Comparison of ENCODE assay signal across 10 mouse cellular contexts in genomic region chr11:50381311-50381710, GRCm38 (mm10). TPM values are rescaled to one million over a fixed set of nuclear protein-coding genes. Genes with fewer than 3 reads are reported as not detected.
A peak's percentile ranks its signal among the peaks of the same experiment; 100 is the strongest.
DNase-seq lines count a peak whose midpoint lies in the region; ATAC-seq lines count a peak whose summit lies in the region.
"Had no signal": no experiment of that assay in that cellular context is flagged by ENCODE, and none has a peak within 500 bp of the region (broad histone marks: within the 10 kb centered on the region; RNA-seq: fewer than 3 reads in every experiment).

No protein-coding gene starts in this region.

- H3K36me3 ChIP-seq in lung, embryonic 15.5 days, result peaks cover 43% of the 10 kb centered on the region
- peaks cover 53% of the 10 kb centered on the region for H3K36me3 ChIP-seq in forebrain, embryonic 14.5 days (ENCODE audit: control insufficient read depth, insufficient read depth, low read length)
- peaks cover 54% of the 10 kb centered on the region for H3K36me3 ChIP-seq in limb, embryonic 12.5 days
- peaks cover 33% of the 10 kb centered on the region for H3K36me3 ChIP-seq in neural tube, embryonic 15.5 days

- peaks cover 16% of the 10 kb centered on the region for H3K4me1 ChIP-seq in lung, embryonic 15.5 days
- peaks cover 13% of the 10 kb centered on the region for H3K4me1 ChIP-seq in forebrain, embryonic 14.5 days (ENCODE audit: control insufficient read depth, insufficient read depth, low read length)
- peaks cover 19% of the 10 kb centered on the region for H3K4me1 ChIP-seq in limb, embryonic 12.5 days (replicated peaks)
- H3K4me1 ChIP-seq in neural tube, embryonic 15.5 days, result peaks cover 26% of the 10 kb centered on the region

- intact Hi-C loops in left cerebral cortex, postnatal 25 days (cut with DNase I), result no loop called here

- H3K27me3 ChIP-seq in lung, embryonic 15.5 days, result no peaks in the 10 kb centered on the region
- H3K27me3 ChIP-seq in forebrain, embryonic 14.5 days (replicated peaks; ENCODE audit: control insufficient read depth, insufficient read depth, low read length), result no peaks in the 10 kb centered on the region
- no peaks in the 10 kb centered on the region for H3K27me3 ChIP-seq in limb, embryonic 12.5 days
- H3K27me3 ChIP-seq in neural tube, embryonic 15.5 days (replicated peaks), result no peaks in the 10 kb centered on the region

- H3K9ac ChIP-seq in lung, embryonic 15.5 days, result 0 out of 2 replicates have a peak overlapping the region, but pooled peaks have one; percentile 31
- peak overlapping the region; percentile 37; the same call in 1 of the 2 replicates for H3K9ac ChIP-seq in forebrain, embryonic 14.5 days (ENCODE audit: low read length)
- no peak overlapping the region for H3K9ac ChIP-seq in limb, embryonic 12.5 days (replicated peaks)
- H3K9ac ChIP-seq in neural tube, embryonic 15.5 days (replicated peaks), result 0 out of 2 replicates have a peak overlapping the region, but pooled peaks have one; percentile 34

- no peak for ATAC-seq in lung, embryonic 15.5 days (ENCODE audit: borderline replicate concordance, extremely low read depth, low FRiP score, low TSS enrichment)
- ATAC-seq in forebrain, embryonic 14.5 days, result no peak
- ATAC-seq in limb, embryonic 12.5 days (ENCODE audit: insufficient number of reproducible peaks, insufficient read depth, low FRiP score, low TSS enrichment, low read depth), result no peak
- no peak for ATAC-seq in neural tube, embryonic 15.5 days (ENCODE audit: low FRiP score)
- ATAC-seq in CD4-positive, CD25-positive, alpha-beta regulatory T cell, adult 4 months, result no peak

- H3K4me2 ChIP-seq in lung, embryonic 15.5 days, result peak overlapping the region; percentile 49
- H3K4me2 ChIP-seq in forebrain, embryonic 14.5 days (ENCODE audit: low read length), result peak overlapping the region; percentile 55
- H3K4me2 ChIP-seq in limb, embryonic 12.5 days, result peak overlapping the region; percentile 50
- H3K4me2 ChIP-seq in neural tube, embryonic 15.5 days, result peak overlapping the region; percentile 53

- DNase-seq in lung, postnatal 36 days, result no peak
- peak; percentile 12 for DNase-seq in forebrain, embryonic 14.5 days (ENCODE audit: low spot score)
- no peak for DNase-seq in right cerebral cortex, adult 18-20 months
- no peak for DNase-seq in left cerebral cortex, postnatal 25 days (ENCODE audit: low spot score in 2 of 2)
- DNase-seq: layer of hippocampus, adult 9-11 months; thymus, postnatal 14 days had no signal

- H3K27ac ChIP-seq in lung, embryonic 15.5 days, result no peak overlapping the region
- H3K27ac ChIP-seq in forebrain, embryonic 14.5 days (ENCODE audit: low read depth, low read length), result no peak overlapping the region
- H3K27ac ChIP-seq in limb, embryonic 12.5 days, result no peak overlapping the region
- no peak overlapping the region for H3K27ac ChIP-seq in neural tube, embryonic 15.5 days (replicated peaks)

- 5% methylated on average over 4 of the region's 4 CpGs for WGBS in lung, embryonic 15.5 days
- 15% methylated on average over 4 of the region's 4 CpGs for WGBS in forebrain, embryonic 14.5 days
- 60% methylated on average over 4 of the region's 4 CpGs for WGBS in limb, embryonic 12.5 days
- 25% methylated on average over 4 of the region's 4 CpGs for WGBS in neural tube, embryonic 15.5 days

- peak overlapping the region; percentile 26 for H3K4me3 ChIP-seq in lung, embryonic 15.5 days
- peak overlapping the region; percentile 28 for H3K4me3 ChIP-seq in forebrain, embryonic 14.5 days (ENCODE audit: low read depth, low read length)
- peak overlapping the region; percentile 24 for H3K4me3 ChIP-seq in limb, embryonic 12.5 days (replicated peaks)
- H3K4me3 ChIP-seq in neural tube, embryonic 15.5 days (replicated peaks), result peak overlapping the region; percentile 26

- H3K9me3 ChIP-seq in lung, embryonic 15.5 days, result no peaks in the 10 kb centered on the region
- H3K9me3 ChIP-seq in forebrain, embryonic 14.5 days (replicated peaks; ENCODE audit: control insufficient read depth, low read length), result no peaks in the 10 kb centered on the region
- H3K9me3 ChIP-seq in limb, embryonic 12.5 days, result no peaks in the 10 kb centered on the region
- H3K9me3 ChIP-seq in neural tube, embryonic 15.5 days (replicated peaks), result no peaks in the 10 kb centered on the region

RNA-seq across cellular contexts. Expression of gene Hnrnph1, which starts 4.5 kb away (rescaled TPM):
- 489 and 493 TPM in 2 replicates for polyA plus RNA-seq in lung, embryonic 15.5 days (2015; fragmentation: Nextera tagmentation; extraction: Ambion mirVana)
- polyA plus RNA-seq in forebrain, embryonic 14.5 days (2014; fragmentation: Nextera tagmentation; extraction: Ambion mirVana), result 598 and 623 TPM in 2 replicates
- 636 and 669 TPM in 2 replicates for polyA plus RNA-seq in limb, embryonic 12.5 days (2016; fragmentation: Nextera tagmentation; extraction: Ambion mirVana)
- polyA plus RNA-seq in neural tube, embryonic 15.5 days (2015; fragmentation: Nextera tagmentation; extraction: Ambion mirVana), result 390 and 401 TPM in 2 replicates
- polyA plus RNA-seq in CD4-positive, CD25-positive, alpha-beta regulatory T cell, adult 4 months (2017; shearing (Covaris generic)), result 100 to 1,000 TPM; 195 to 207 TPM
- total RNA-seq in left cerebral cortex, postnatal 25 days (2021), result 100 to 1,000 TPM; 220 to 248 TPM

RNA-seq across cellular contexts. Expression of gene Cby3, which starts 27.0 kb away (rescaled TPM):
- 0.24 and 0.30 TPM in 2 replicates for polyA plus RNA-seq in lung, embryonic 15.5 days (2015; fragmentation: Nextera tagmentation; extraction: Ambion mirVana)
- 0.86 and 0.88 TPM in 2 replicates for polyA plus RNA-seq in forebrain, embryonic 14.5 days (2014; fragmentation: Nextera tagmentation; extraction: Ambion mirVana)
- 0.44 TPM in 1 of 2 replicates, not detected in the other for polyA plus RNA-seq in limb, embryonic 12.5 days (2016; fragmentation: Nextera tagmentation; extraction: Ambion mirVana)
- 0.55 and 1.8 TPM in 2 replicates for polyA plus RNA-seq in neural tube, embryonic 15.5 days (2015; fragmentation: Nextera tagmentation; extraction: Ambion mirVana)
- not detected for polyA plus RNA-seq in CD4-positive, CD25-positive, alpha-beta regulatory T cell, adult 4 months (2017; shearing (Covaris generic))
- under 1 TPM in 1 of 2 experiments, not detected in 1; 0.50 TPM for total RNA-seq in left cerebral cortex, postnatal 25 days (2021)

RNA-seq across cellular contexts. Expression of gene Rufy1, which starts 49.6 kb away (rescaled TPM):
- 21.4 and 24.9 TPM in 2 replicates for polyA plus RNA-seq in lung, embryonic 15.5 days (2015; fragmentation: Nextera tagmentation; extraction: Ambion mirVana)
- polyA plus RNA-seq in forebrain, embryonic 14.5 days (2014; fragmentation: Nextera tagmentation; extraction: Ambion mirVana), result 27.2 and 32.7 TPM in 2 replicates
- polyA plus RNA-seq in limb, embryonic 12.5 days (2016; fragmentation: Nextera tagmentation; extraction: Ambion mirVana), result 28.1 and 32.0 TPM in 2 replicates
- polyA plus RNA-seq in neural tube, embryonic 15.5 days (2015; fragmentation: Nextera tagmentation; extraction: Ambion mirVana), result 21.8 and 25.1 TPM in 2 replicates
- 10 to 100 TPM; 11.9 to 15.4 TPM for polyA plus RNA-seq in CD4-positive, CD25-positive, alpha-beta regulatory T cell, adult 4 months (2017; shearing (Covaris generic))
- 10 to 100 TPM; 25.4 to 27.8 TPM for total RNA-seq in left cerebral cortex, postnatal 25 days (2021)

RNA-seq across cellular contexts. Expression of gene Canx, which starts 55.8 kb away (rescaled TPM):
- 352 and 360 TPM in 2 replicates for polyA plus RNA-seq in lung, embryonic 15.5 days (2015; fragmentation: Nextera tagmentation; extraction: Ambion mirVana)
- polyA plus RNA-seq in forebrain, embryonic 14.5 days (2014; fragmentation: Nextera tagmentation; extraction: Ambion mirVana), result 190 and 210 TPM in 2 replicates
- 292 and 313 TPM in 2 replicates for polyA plus RNA-seq in limb, embryonic 12.5 days (2016; fragmentation: Nextera tagmentation; extraction: Ambion mirVana)
- polyA plus RNA-seq in neural tube, embryonic 15.5 days (2015; fragmentation: Nextera tagmentation; extraction: Ambion mirVana), result 289 and 305 TPM in 2 replicates
- polyA plus RNA-seq in CD4-positive, CD25-positive, alpha-beta regulatory T cell, adult 4 months (2017; shearing (Covaris generic)), result 100 to 1,000 TPM; 182 to 206 TPM
- total RNA-seq in left cerebral cortex, postnatal 25 days (2021), result 100 to 1,000 TPM; 432 to 442 TPM
